Mouse (Mus musculus) liver, embryonic 11.5 days (tissue): Measurements from ENCODE around the gene Hoxa11. TPM values are rescaled to one million over a fixed set of nuclear protein-coding genes. Genes with fewer than 3 reads are reported as not detected.

Source experiments
- microRNA counts: library from miRNA; unstranded; fragments of <30 nt; microRNA quantifications from one replicate; lab custom pipeline; 2015
- microRNA-seq: library from miRNA; unstranded; fragments of <30 nt; microRNA quantifications from one replicate; pipeline ENCODE4, GENCODE M21; 2017; ENCODE audit warnings: borderline number of aligned reads
- polyA plus RNA-seq: library from polyadenylated mRNA; unstranded; fragments of >200 nt; fragmentation: Nextera tagmentation; extraction: Ambion mirVana; gene quantifications from 2 replicates; pipeline ENCODE4 v1.2.1, GENCODE M21; 2014

The Hoxa11 gene
- polyA plus RNA-seq, 1 experiment from 2014 or later = 0.26 TPM

MicroRNA genes within 50 kb of the gene (microRNA counts, 519-probe panel; counts per million panel counts)
- 4,109 counts per million, percentile 23 among the panel's probes with 10 or more counts for microRNA mmu-miR-196b (lab: Ali Mortazavi, UCI)

Small RNA genes within 50 kb of the gene (microRNA-seq; reads per million reads assigned to microRNA genes)
- gene Mir196b = 2,272 reads per million, percentile 82 among the genes with 10 or more reads in this experiment

Other genes with a start within 250 kb of the Hoxa11 start
- gene Skap2, start 233.3 kb downstream of the Hoxa11 start, polyA plus RNA-seq = 33.9 and 35.5 TPM in 2 replicates
- gene Hoxa1, start 87.5 kb downstream of the Hoxa11 start, polyA plus RNA-seq = 2.6 and 3.2 TPM in 2 replicates
- gene Hoxa2, start 81.0 kb downstream of the Hoxa11 start, polyA plus RNA-seq = 4.3 and 4.5 TPM in 2 replicates
- gene 5730596B20Rik, start 68.3 kb downstream of the Hoxa11 start, polyA plus RNA-seq = 0.60 and 1.0 TPM in 2 replicates
- gene Hoxa4, start 54.1 kb downstream of the Hoxa11 start, polyA plus RNA-seq = 2.3 and 3.1 TPM in 2 replicates
- 8.0 and 9.7 TPM in 2 replicates for gene Hoxa5, start 41.2 kb downstream of the Hoxa11 start, polyA plus RNA-seq
- gene Hoxa6, start 37.1 kb downstream of the Hoxa11 start, polyA plus RNA-seq = 0.45 and 0.71 TPM in 2 replicates
- 2.8 and 2.9 TPM in 2 replicates for gene Hoxa3, start 32.5 kb downstream of the Hoxa11 start, polyA plus RNA-seq
- gene Gm28308, start 32.5 kb downstream of the Hoxa11 start, polyA plus RNA-seq = not detected in 2 replicates
- gene Hoxa7, start 24.0 kb downstream of the Hoxa11 start, polyA plus RNA-seq = 2.7 and 3.1 TPM in 2 replicates
- gene Hoxa9, start 14.7 kb downstream of the Hoxa11 start, polyA plus RNA-seq = 1.8 and 2.2 TPM in 2 replicates
- 0.91 and 2.2 TPM in 2 replicates for gene Hoxa10, start 5.0 kb downstream of the Hoxa11 start, polyA plus RNA-seq
- gene Hoxa13, start 15.1 kb upstream of the Hoxa11 start, polyA plus RNA-seq = 0.15 and 0.30 TPM in 2 replicates
- gene Evx1, start 67.7 kb upstream of the Hoxa11 start, polyA plus RNA-seq = 0.12 TPM in 1 of 2 replicates, not detected in the other